Mouse (Mus musculus) monocyte, adult 5-6 weeks (primary cell): ENCODE results near the gene Ptpro. TPM values are rescaled to one million over a fixed set of nuclear protein-coding genes. Genes with fewer than 3 reads are reported as not detected.
"Not testable (repeated sequence)": the region's sequence is repeated elsewhere in the genome, so short reads cannot be mapped to it uniquely, and the experiment has no call there.

Source experiments
- ATAC-seq: fragments of 153-309, 156-312 bp; replicated peaks from 2 replicates; pipeline ENCODE4 v1.8.0; 2017; ENCODE audit warnings: mild to moderate bottlenecking; ENCODE audit not compliant: low TSS enrichment, insufficient number of reproducible peaks, severe bottlenecking, poor library complexity, low FRiP score
- total RNA-seq: library from RNA; stranded (forward); fragments of 200-1000, 200-491, 200-594 nt; gene quantifications from 3 replicates; pipeline ENCODE4 v1.2.3, GENCODE M21; 2017

Ptpro gene
- total RNA-seq, 1 experiment from 2014 or later, result 157 TPM

GRCm38 (mm10) chr6:137433521-137434137 lies 181.5 kb downstream of the Ptpro start:
- no peak for ATAC-seq

- ATAC-seq, result no peak
Observed at GRCm38 (mm10) chr6:137437486-137437885, 185.4 kb downstream of the Ptpro start.

GRCm38 (mm10) chr6:137437902-137438580 lies 185.9 kb downstream of the Ptpro start:
- ATAC-seq, result no peak

GRCm38 (mm10) chr6:137440559-137441486 lies 188.7 kb downstream of the Ptpro start:
- no peak for ATAC-seq

- no peak for ATAC-seq
Observed at GRCm38 (mm10) chr6:137443089-137443488, 191.0 kb downstream of the Ptpro start.

GRCm38 (mm10) chr6:137446116-137446515 lies 194.0 kb downstream of the Ptpro start:
- not testable (repeated sequence) for ATAC-seq

GRCm38 (mm10) chr6:137455537-137456041 lies 203.5 kb downstream of the Ptpro start:
- peak; percentile 70 for ATAC-seq

GRCm38 (mm10) chr6:137456064-137456463 lies 203.9 kb downstream of the Ptpro start:
- no peak for ATAC-seq

- ATAC-seq, result no peak
Observed at GRCm38 (mm10) chr6:137457210-137457609, 205.1 kb downstream of the Ptpro start.

GRCm38 (mm10) chr6:137458136-137458535 lies 206.0 kb downstream of the Ptpro start:
- ATAC-seq, result no peak

GRCm38 (mm10) chr6:137463771-137464170 lies 211.7 kb downstream of the Ptpro start:
- ATAC-seq, result no peak

GRCm38 (mm10) chr6:137465253-137465652 lies 213.1 kb downstream of the Ptpro start:
- no peak for ATAC-seq

- no peak for ATAC-seq
Observed at GRCm38 (mm10) chr6:137466256-137466655, 214.1 kb downstream of the Ptpro start.

GRCm38 (mm10) chr6:137467696-137468095 lies 215.6 kb downstream of the Ptpro start:
- no peak for ATAC-seq

- no peak for ATAC-seq
Observed at GRCm38 (mm10) chr6:137469541-137469940, 217.4 kb downstream of the Ptpro start.

GRCm38 (mm10) chr6:137470901-137471598 lies 218.9 kb downstream of the Ptpro start:
- ATAC-seq, result peak; percentile 68

- ATAC-seq, result no peak
Observed at GRCm38 (mm10) chr6:137472129-137472528, 220.0 kb downstream of the Ptpro start.

- ATAC-seq, result no peak
Observed at GRCm38 (mm10) chr6:137473433-137473832, 221.3 kb downstream of the Ptpro start.

- ATAC-seq, result not testable (repeated sequence)
Observed at GRCm38 (mm10) chr6:137475695-137476094, 223.6 kb downstream of the Ptpro start.
